Mouse (Mus musculus) stomach, postnatal 0 days (tissue): ENCODE data around the gene Ap1m2.

Experiments used
- CTCF ChIP-seq: IDR thresholded peaks from 2 replicates; pipeline ENCODE4 v1.5.1; 2016; ENCODE audit warnings: antibody characterized with exemption, low read depth, mild to moderate bottlenecking, moderate library complexity
- EP300 ChIP-seq: optimal IDR thresholded peaks from 2 replicates; pipeline ENCODE3; 2016; ENCODE audit warnings: antibody characterized with exemption

- no peak for TF ChIP-seq CTCF
- no peak for TF ChIP-seq EP300
These were observed 34.4 kb downstream of the Ap1m2 start for GRCm38 (mm10) chr9:21277776-21278175.
